Mouse (Mus musculus) stomach, postnatal 0 days (tissue): ENCODE measurements at regions not wholly inside any gene's neighbourhood (a gene's known extent, or its start where the extent isn't known, plus 50 kb on each side); places are given as distances from the start of the nearest gene placed in this dataset.

Experiments
- CTCF ChIP-seq: IDR thresholded peaks from 2 replicates; pipeline ENCODE4 v1.5.1; 2016; ENCODE audit warnings: antibody characterized with exemption, low read depth, mild to moderate bottlenecking, moderate library complexity
- EP300 ChIP-seq: optimal IDR thresholded peaks from 2 replicates; pipeline ENCODE3; 2016; ENCODE audit warnings: antibody characterized with exemption

- TF ChIP-seq EP300 (no peak), CTCF (no peak)
Observed at GRCm38 (mm10) chr2:56196449-56196848, 760.7 kb downstream of the Kcnj3 start.
